Mouse (Mus musculus) frontal cortex, adult 2 months (tissue): ENCODE data around the gene Cradd. TPM values are rescaled to one million over a fixed set of nuclear protein-coding genes. Genes with fewer than 3 reads are reported as not detected.

Source experiments
- DNase-seq, 2 experiments: peaks; one replicate each; pipeline ENCODE4 v3.0.0; 2022; ENCODE audit warnings: low spot score in 1 of 2; ENCODE audit errors: extremely low spot score in 1 of 2
- polyA plus RNA-seq: library from polyadenylated mRNA; depleted of rRNA; stranded (reverse); fragments of >200 nt; gene quantifications from 2 replicates; pipeline ENCODE4 v1.2.3, GENCODE M21; 2012

Gene Cradd
- polyA plus RNA-seq, 1 experiment: 8.6 TPM

DNA sequence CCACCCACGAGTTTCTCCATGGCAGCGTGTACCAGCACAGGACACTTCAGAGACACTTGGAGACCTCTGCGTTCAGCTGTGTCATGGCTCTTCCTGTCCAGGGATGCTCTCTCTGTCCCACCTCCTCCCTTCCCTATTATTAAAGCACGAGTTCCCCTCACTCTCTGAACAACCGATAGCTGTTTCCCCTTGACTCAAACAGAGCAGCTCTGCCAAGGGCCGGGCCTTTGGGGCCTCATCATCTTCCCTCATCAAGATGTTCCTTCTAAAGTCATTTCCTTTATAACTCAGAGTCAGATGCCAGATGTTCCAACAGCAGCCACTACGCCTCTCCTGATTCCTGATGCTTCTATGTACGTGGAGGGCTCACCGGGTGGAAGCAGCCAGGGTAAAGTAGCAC lies 110.1 kb downstream of the Cradd start:
- DNase-seq: no peak

DNA sequence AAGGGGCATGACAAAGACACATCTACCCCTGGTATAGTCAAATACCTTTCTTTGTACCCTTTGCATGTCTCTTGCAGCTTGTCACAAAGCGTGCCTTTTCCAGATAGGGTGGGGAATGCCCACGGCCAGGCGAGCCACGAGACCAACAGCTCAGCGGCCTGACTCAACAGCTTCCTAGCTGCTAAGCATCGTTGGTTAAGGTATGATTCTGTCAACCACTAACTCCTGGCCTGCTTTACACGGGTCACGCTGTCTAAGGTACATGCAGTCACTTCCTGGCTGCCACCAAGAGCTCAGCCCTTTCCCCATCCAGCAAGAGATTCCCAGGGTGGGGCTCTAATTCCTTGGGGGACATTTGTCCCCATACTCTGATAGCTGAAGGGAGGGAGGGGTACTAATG lies 110.6 kb downstream of the Cradd start:
- no peak for DNase-seq

DNA sequence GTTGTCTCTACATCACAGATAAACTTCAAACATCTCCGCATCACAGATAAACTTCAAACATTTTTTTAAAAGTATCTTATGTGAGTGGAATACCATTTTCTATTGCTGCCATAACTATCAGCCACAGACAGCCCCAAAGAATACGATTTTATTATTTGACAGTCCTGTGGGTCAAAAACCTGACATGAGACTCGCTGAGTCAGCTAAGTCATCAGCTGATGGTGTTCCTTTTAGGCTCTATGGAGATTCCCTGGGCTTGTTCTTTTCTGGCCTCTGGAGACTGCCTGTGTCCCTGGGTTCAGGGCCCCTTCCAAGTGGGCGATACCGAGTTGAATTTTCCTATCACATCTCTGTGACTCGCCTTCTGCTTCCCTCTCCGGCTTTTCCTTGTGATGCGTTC lies 112.3 kb downstream of the Cradd start:
- no peak for DNase-seq

DNA sequence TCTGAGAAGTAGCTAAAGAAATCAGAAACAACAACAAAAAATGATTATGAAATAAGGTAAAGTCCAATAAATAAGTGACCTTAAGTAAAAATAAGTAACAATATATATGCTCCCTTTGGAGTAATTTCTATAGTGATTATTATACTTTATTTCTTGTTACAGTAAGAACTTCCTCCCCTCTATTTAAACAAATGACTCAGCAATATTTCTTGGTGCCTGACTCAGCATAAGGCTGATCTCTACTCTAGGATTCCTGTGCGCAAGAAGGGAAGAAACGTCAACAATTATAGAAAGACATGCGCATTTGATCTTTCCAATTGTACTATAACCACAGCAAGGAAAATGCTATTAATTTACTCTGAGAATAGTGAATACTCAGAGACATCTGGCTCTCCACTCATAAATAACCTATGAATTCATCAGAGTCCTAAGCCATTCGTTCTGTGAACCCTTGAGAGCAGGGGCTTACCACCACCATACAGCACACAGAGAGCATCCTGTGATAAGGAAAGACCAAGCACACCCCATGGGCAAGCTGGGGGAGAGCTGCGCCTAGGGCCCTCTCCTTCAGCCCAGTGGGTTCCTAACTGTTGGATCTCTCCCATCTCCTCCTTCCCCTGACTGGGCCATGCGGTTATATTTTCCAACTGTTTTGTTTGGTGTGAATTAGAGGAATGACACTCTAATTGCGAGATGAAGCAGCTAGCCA lies 113.1 kb downstream of the Cradd start:
- DNase-seq: no peak

DNA sequence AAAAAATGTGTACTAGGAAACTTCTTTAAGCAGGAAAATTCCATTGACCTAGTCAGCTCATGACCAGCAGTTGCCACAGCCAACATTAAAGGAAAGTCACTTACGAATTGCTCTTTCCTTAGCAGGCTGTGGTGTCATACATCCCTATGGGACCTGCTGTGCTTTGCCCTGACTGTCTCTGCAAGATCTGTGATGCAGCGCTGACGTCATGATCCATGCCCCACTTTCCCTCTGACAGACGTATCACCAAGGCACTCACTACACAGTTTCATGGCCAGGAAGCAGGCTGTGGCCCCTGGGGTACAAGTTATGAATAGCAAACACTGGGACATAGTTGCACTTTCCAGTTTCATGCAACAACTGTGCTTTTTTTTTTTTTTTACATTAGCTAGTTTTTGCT lies 113.8 kb downstream of the Cradd start:
- DNase-seq: no peak

DNA sequence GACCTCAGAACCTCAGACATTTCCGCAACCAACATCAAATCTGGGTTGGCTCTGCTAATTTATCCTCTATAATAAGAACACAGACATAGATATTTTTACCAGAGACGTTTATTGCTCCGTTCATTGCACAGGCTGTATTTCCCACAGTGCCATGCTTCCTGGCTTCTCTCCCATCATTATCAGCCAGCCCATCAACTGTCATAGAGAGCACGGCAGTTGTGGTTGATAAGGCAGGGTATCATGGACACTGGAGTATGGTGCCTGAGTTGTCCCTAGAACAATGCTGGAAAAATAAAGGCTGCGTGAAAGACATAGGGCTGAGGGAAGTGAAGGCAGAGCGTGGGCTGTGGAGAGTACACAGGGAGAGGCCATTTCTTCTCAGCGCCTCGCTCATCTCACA lies 116.5 kb downstream of the Cradd start:
- no peak for DNase-seq

DNA sequence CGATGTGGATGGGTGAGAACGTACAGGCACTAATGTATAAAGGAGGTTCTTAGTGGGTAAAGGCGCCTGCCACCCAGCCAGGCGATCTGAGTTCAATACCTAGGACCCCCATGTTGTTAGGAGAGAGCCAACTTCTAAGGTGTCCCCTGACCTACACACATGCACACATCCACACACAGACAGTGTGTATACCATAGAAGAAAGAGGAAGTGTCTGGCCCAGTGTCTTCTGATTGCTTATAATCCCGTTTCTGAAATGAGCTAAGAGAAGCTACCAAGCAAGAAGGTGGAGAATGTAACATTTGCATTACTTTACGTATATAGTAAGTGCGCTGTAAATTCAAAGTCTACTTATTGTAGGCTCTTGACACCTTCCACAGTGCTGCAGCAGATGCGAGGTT lies 122.4 kb downstream of the Cradd start:
- DNase-seq: no peak

DNA sequence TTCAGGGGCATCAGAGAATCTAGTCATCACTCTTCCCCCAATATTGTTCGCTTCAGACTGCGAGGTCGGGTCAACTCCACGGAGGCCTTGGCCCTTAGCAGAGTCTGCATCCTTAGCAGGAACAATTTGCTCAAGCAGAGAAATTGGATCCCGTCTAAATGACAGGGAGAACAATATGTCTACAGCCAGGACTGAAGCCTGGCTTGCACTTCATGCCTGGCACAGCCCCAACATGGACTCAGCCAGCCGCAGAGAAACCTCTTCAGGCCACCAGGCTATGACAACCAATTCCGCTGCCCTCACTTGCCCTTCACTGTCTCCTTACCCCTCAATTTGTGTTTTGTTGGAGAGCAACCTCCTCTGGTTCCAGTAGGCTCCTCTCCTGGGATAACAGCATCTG lies 123.6 kb downstream of the Cradd start:
- no peak for DNase-seq

DNA sequence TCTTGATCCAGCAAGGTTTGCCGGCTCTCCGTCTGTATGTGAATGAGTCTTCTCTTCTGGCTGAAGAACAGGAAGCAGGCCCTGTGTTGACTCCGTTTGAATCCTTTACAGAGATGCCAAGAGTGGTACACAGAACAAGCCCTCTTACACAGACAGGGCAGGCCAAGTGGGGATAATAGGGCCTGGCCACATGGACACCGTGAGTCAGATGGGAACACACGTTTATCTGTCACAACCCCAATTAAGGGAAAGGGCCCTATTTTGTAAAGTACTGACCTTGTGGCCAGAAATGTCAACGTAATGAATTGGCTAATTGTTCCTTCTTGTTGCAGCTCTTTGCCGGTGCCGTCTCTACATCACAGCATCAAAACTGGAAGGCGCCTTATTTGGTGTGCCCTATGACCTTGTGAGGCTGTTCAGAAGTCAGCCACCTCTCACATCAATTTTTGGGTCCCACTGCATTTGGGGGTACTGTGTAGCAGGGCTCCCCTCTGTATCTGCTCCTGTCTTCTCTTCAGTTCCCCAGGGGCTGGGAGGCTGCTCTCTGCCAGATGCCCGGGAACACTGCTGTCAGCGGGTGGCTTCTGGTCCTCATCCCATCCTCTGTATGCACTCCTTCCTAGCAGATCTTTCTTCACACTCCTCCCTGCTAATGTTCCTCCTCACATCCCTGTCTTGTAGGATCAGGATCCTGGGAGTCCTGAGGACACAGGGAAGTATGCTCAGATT lies 124.2 kb downstream of the Cradd start:
- DNase-seq: no peak

DNA sequence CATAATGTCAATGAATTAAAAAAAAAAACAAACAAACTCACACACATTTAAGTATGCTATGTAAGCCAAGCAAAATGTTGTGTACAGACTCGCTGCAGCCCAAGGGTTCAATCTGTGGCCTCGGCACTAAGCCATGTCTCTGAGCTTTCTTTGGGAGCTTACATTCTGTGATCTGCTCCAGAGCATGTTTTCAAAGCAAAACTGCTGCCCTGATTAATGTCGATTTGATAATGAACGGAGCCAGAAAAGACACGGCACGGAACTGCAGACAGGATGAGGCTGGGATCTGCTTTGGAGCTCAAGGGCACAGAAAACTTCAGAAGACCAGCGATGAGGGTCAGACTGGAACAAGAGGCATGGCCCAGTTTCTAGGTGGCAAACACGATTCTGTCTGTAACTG lies 126.6 kb downstream of the Cradd start:
- no peak for DNase-seq

DNA sequence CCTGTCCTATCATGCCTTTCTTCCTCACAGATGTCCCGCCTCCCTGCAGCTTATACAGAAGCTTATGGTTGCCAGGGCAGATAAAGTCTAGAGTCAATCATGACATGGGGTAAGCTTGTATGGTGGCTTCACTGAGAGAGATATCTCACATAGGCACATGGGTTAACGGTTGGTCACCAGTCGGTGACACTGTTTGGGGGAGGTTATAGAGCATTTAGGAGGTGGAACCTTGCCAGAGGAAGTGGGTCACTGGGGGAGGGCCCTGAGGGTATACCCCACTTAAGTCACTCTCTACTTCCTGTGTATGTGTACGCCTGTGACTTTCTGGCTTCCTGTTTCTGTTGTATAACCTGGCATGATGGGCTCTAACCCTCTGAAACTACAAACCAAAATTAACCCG lies 128.2 kb downstream of the Cradd start:
- DNase-seq: no peak

DNA sequence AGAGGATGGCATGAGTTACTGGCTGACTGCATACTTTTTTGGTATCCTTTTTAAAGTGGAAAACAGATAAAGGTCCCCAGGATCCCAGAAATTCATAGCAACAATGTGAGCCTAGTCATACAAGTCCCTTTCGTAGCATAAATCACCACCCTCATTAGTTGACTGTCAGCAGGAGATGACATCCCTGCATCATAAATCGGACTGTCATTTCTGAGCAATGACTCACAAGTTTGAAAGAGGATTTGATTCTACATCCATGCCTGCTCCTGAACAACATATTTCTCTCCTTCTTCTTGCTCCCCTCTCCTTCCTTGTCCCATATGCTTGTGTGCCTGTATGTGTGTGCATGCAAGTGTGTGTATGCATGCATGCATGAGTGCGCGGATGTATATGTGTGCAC lies 129.2 kb downstream of the Cradd start:
- no peak for DNase-seq

DNA sequence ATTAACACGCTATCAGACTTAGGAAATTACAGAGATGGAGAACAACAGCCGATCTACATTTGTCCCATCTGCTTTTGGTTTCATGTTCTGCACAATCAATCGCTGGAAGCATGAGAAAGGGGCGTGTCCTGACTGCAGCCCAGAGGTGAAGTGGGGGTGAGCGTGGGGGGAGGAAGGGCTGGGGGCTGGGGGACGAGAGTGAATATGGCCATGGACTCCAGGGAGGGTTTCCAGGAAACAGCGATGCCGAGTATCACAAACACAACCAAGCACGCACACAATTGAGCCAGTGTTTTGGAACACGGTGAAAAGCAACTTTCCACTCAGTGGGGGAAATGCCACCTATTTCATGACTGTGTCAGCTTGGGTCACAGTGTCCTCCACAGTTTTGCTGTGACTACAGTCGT lies 130.1 kb downstream of the Cradd start:
- DNase-seq: no peak

DNA sequence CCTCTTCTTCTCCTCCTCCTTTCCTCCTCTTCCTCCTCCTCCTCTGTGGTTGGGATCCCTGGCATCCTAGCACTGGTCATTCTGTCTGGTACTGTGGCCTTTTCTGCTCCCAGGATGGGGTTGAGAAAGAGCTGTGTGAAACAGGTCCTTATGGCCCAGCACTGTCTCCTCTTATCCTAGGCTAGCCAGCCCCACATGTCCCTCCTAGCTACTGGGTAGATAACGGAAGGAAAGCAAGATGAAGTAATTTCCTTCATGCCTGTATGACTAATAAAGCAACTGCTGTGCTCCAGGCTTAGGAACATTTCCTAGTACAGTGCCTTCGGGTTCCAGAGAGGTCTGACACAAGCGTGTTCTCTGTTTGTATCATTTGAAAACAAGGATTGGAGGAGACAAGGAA lies 132.1 kb downstream of the Cradd start:
- no peak for DNase-seq

DNA sequence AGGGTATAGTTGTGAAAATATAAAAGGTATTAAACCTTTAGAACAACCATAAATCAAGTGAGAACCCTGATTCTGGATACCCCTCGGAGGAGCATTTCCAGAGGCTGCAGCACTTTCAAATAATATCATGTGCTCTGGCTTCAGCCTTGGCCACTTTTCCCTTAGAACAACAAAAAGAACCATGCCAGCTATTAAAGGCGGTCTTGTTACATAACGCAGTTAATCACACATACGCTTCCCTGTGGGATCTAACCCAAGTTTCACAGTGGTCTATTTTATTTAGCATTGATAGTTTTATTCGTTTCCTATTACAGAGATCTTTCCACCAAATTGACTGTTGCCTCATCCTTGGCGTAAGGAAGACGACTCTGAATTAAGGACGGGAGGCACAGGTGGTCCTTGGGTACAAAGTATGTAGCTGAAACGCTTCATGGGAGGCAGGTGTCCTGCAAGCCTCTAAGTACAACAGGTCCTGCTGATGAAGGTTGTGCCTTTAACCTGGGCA lies 132.7 kb downstream of the Cradd start:
- DNase-seq: no peak

DNA sequence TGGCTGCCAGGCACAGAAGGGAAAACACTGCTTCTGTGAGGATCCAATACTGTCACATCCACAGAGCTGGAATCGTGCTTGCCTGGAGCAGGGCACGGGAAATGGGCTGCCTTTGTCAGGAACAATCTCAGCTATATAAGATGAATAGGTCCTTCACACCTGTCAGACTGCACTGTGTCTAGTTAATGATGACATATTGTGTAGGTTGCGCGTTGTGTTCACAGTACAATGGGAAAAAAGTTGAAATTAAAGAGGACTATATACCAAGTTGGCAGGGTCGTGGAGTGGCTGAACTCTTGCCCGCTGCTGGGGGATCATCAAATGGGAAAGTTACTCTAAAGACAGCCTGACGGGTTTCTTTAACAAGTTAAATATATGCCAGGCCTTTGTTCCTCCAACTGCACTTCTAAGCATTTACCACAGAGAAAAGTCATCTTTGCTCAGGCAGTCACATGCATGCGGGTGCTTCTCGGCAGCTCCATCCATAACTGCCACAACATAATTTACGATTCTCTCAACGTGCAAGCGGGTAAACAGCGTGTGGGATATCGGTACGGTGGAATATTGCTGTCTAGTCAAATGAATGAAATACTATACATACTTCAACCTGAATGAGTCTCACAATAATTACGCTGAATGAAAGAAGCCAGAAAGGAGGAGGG lies 134.3 kb downstream of the Cradd start:
- DNase-seq: no peak

DNA sequence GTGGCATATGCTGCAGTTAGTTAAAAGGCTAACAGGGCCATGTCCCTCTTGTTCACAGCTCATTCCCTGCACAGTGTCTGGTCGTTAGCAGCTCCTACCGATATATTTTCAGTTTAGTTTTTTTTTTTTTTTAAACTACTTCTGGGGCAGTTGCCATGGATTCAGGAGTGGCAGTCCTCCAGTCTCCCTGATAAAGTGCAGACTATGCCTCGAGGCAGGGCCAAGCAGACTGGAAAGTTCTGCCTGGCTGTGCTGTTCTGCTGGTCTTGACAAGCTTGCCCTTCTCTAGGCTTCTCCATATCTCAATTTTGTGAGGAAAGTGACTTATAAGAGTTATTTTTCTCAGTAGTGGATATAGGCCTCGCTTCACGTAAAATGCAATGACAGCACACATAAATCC lies 139.7 kb downstream of the Cradd start:
- DNase-seq: no peak

DNA sequence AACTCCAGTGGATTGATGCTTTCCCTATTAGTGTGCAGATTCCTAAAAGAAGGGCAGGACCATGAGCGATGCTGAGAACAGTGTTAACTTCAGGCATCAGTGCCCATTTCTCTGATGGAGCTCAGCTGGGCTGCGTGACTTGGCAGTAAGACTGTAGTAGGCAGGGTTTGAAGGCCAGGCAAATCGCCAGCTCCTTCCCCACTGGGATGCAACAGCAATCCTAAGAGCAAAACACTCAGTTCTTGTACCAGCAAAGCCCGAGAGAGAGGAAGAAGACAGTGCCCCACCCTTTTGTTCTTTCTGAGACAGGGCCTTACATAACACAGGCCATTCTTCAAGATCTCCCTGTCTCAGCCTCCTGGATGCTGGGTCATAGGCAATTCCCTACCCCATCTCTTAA lies 140.9 kb downstream of the Cradd start:
- DNase-seq: peak in 1 of 2 experiments; percentile 66

DNA sequence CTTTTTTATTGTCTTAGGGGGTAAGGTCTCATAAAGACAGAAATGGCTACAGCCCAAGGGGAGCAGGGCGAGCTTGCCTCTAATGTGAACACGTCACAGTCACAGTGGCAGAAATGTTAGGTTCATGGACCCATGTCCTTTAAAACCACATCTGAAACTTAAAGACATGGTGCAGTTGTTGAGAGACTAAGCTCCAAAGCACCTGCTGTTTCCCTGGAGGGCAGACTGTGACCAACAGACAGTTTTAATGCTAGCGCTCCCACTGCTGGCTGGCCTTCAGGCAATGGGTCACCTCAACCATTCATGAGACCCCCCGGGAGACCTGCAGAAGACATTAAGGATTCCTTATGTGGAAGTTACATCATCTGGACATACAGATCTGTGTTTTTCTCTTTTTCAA lies 141.5 kb downstream of the Cradd start:
- no peak for DNase-seq

DNA sequence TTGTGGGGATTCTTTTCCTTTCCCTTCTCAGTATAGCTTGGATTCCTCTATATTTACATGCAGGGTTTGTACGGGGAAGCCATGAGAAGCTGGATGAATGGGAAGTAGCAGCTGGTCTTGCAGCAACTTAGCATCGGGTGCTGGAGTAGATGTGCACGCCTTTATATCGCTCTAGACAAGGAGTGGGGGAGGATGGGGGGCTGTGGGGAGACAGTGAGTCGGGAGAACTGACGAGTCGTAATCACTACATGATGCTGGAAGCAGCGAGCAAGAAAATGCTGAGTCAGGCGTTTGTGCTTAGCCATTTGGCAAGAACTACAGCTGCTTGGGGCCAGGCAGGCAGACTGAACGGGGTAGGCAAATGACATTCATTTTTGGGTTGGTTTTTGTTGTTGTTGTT lies 142.4 kb downstream of the Cradd start:
- peak in 1 of 2 experiments; percentile 55 for DNase-seq

DNA sequence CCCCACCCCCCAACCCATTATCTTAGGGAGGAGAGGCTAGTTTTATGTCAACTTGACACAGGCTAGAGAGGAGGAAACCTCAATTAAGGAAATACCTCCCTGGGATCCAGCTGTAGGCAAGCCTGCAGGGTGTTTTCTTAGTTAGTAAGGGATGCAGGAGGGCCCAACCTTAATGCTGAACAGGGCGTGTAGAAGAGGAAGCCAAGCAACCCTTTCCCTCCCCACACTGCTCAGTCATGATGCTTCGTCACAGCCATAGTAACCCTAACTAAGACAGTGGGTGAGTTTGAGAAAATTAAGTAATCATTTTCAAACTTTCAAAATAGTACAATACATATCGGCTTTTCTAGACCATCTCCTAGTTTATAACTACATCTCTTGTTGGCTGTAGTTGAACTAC lies 143.0 kb downstream of the Cradd start:
- DNase-seq: no peak

DNA sequence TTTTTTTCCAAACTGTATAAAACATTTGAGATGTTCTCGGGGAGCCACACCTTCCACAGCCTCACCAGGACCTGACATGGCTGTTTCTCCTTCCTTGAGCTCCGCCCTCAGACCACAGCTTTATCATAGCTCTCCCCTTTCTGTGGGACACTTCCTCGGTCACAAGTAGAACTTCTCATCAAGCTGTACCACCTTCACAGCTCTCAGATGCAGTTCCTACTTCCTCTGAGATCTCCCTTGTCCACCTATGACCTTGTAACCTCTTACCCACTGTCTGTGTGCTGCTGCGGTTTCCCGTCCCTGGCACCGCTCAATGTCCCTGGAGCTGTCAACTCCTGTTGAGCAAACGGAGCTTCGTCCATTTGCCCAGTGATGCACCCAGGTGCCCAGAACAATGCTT lies 143.8 kb downstream of the Cradd start:
- no peak for DNase-seq
